Mouse (Mus musculus) left cerebral cortex, adult 11 months (tissue): ENCODE measurements around the gene Adam33.
A peak's percentile ranks its signal among the peaks of the same experiment; 100 is the strongest.
"Not testable (repeated sequence)": the region's sequence is repeated elsewhere in the genome, so short reads cannot be mapped to it uniquely, and the experiment has no call there.

Experiments used
- DNase-seq: peaks from one replicate; pipeline ENCODE4 v3.0.0; 2022; ENCODE audit warnings: low spot score

The Adam33 gene

DNA sequence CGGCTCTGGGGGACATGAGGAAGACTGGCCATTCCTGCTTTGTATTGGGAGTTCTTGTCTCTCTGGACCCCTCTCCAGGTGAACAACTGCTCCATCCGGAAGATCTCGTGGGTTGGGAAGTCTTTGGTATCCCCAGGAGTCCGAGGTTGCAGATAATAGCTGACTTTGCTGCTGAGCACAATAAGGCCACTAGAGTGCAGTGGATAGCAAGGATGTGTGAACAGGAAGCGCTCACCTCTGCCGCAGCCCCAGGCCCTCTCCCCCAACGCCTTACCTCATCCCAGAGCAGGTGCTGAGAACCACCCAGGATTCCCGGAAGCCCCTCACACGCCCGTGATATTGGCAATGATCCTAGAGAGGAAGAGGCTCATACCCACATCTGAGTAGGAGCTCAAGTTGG is 7.4 kb downstream of the Adam33 start:
- DNase-seq: no peak

DNA sequence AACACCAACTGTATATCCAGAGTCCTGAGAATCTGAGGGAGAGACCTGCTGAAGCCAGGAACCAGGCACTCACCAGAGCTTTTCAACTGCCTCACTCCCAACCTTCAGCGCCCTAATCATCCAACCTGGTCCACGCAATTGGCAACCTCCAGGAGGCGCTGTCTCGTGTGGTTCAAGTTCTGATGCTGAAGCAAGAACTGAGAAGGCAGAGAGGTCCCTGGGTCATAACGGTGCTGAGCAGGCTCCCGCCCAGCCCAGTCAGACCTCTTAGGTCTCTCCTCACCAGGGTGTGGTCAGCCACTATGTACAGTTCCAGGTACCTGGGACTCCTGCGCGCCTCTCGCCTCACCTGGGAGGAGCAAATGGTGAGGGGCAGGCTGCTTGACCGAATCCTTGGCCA is 8.0 kb downstream of the Adam33 start:
- DNase-seq: no peak

- DNase-seq: no peak
Observed at GRCm38 (mm10) chr2:131054646-131055264, 8.9 kb downstream of the Adam33 start.

- DNase-seq: no peak
Observed at GRCm38 (mm10) chr2:131053851-131054645, 9.6 kb downstream of the Adam33 start.

- DNase-seq: no peak
Observed at GRCm38 (mm10) chr2:131052862-131053418, 10.7 kb downstream of the Adam33 start.

DNA sequence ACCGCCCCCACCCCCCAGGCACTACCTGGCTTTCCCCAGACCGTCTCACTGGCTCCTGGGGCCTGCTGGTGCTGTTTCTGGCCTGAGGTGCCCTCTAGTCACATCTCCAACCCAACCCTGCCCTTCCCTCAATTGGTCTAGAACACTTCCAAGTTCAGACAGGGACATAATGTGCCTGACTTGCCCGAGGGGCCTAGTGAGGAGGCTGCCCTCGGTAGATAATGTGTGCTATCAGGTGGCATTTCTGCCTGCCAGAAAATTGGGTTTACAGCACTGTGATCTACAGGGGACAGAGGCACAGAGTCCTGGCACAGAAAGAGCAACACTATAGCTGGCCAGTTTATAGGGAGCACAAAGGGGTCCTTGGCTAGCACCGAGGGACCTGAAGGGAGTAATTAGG is 11.6 kb downstream of the Adam33 start:
- DNase-seq: no peak

DNA sequence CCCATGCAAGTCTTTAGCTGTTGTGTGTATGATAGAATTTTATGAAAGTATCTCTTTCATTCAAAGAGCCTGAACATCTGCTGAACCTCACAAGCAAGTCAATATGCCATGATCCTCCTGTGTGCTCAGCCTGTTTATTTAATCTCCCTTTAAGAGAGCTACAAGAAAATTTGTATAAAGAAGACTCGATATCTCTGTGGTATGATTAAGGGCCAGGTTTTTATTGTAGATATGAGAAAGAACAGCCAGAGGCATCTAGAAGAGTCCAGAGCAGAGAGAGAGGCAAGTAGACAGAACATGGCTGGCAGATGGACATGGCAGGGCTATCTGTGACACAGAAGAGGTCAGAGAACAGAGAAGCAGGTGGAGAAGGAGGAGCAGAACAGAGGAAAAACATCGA is 17.6 kb downstream of the Adam33 start:
- DNase-seq: no peak

GRCm38 (mm10) chr2:131044989-131045720 is 18.5 kb downstream of the Adam33 start:
- no peak for DNase-seq

DNA sequence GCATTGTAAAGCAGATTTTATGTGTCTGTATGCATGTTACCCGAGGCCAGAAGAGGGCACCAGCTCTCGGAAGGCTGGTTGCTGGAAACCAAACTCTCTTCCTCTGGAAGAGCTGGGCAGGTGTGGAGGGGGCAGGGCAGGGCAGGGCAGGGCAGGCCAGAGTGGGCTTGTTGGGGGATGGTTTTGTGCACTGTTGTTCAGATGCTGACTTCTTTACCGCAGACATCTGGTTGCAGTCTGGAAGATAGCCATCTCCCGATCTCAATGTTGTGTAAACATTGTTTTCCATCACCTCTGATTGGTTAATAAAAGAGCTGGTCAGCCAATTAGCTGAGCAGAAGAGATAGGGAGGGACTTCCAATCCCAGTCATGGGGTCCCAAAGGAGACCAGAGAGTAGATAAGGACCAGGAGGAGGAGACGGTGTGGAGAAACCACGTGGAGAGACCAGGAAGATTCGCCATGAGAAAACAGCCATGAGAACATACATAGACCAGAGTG is 19.2 kb downstream of the Adam33 start:
- no peak for DNase-seq

- DNase-seq: no peak
Observed at GRCm38 (mm10) chr2:131042988-131043387, 20.6 kb downstream of the Adam33 start, which contains the start of gene Gfra4. Gfra4 (minus strand) TSS chr2:131043088.

GRCm38 (mm10) chr2:131040854-131041825 is 22.5 kb downstream of the Adam33 start:
- DNase-seq: peak; percentile 68

DNA sequence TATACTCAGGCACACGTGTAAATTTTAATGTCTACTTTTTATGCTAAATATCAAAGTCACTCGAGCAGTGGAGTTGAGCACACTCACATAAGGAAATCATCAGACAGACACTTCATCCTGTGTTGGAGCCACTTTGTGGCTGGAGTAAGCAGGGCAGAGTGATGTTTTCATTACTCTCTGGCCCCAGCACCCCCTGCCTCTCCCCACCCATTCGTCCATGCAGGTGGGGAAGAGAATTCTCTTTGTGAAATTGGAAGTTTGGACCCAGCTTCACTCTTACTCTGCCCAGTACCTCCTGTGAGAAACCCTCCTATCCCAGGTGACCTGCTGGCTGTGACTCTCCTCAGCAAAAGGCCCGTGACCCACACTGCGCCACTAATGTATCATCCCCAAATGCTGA is 24.9 kb downstream of the Adam33 start:
- DNase-seq: no peak

DNA sequence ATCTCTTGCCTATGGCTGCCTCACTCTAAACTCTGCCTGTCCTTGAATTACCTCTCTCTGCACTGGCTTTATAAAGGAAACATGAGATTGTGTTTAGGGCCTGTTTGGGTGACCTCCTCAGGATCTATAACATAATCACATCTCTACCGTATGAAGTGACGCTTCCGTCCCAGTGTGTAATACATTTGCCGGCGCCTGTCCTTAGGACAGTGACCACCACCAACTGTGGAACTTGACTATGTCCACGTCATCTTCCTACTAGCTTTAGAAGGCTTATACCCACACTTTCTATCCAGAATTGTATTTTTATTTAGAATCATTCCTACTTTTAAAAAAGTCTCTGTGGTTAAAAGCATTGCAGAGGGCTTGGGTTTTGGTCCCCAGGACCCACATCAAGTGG is 25.4 kb downstream of the Adam33 start:
- no peak for DNase-seq

GRCm38 (mm10) chr2:131037226-131037990 is 26.2 kb downstream of the Adam33 start:
- DNase-seq: no peak

DNA sequence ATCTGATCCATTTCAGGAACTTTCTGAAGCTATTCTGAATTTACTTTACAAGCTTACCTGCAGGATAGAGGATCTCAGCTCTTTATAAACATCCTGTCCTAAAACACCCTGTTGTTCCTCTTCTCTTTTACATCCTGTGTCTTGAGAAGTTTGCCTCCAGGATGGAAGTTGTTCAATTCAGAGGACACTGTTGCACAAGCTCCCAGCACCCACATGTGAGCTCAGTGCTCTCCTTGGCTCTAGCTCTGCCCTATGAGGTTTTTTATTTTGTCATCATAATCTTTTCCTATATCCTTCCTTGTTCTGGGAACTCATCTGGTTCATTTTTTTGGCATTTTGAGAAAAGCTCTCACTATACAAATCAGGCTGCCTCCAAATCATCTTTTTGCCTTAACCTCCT is 26.9 kb downstream of the Adam33 start:
- DNase-seq: no peak

DNA sequence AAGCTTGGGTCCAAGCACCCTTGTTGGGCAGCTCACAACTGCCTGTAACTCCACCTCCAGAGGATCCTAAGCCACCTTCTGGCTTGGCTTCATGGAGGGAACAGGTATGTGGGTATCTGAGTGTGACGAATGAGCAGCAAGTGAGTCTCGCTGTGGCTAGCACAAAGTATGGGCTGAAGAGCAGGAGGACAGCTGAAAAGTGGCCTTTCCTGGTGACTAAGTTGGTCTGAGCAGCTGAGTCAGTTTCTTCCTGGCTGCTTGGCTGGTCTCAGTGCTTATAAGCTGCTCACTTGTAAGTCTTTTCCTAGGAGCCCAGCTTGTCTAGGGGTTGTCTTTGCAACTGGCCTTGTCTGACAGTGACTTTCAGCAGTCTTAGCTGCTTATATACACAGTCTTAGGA is 27.3 kb downstream of the Adam33 start:
- DNase-seq: no peak

GRCm38 (mm10) chr2:131031406-131031805 is 32.2 kb downstream of the Adam33 start:
- DNase-seq: not testable (repeated sequence)

DNA sequence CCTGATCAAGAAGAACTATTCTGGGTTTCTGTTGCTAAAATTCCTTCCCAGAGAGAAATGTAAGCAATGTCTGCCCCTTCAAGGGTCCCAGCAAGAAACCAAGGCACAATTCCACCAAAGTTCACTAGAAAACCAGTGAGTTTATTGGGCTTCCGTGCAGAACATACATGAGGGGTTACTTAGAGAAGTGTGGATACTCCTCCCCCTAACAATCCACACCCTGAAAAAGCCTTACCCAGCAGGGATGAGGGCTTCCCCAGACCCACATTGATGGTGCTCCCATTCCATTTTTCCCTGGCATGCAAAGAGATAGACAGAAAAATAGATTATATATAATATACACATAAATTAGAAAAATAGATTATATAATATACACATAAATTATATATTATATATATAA is 32.6 kb downstream of the Adam33 start:
- no peak for DNase-seq

GRCm38 (mm10) chr2:131030561-131030960 is 33.1 kb downstream of the Adam33 start:
- DNase-seq: no peak
